Mouse (Mus musculus) spleen, adult 2 months (tissue): Measurements from ENCODE around the gene Gm20388. TPM values are rescaled to one million over a fixed set of nuclear protein-coding genes. Genes with fewer than 3 reads are reported as not detected.

Experiments used
- DNase-seq, 2 experiments: peaks; one replicate each; pipeline versions ENCODE4 v3.0.0 to v3.0.0-alpha.2; 2012 to 2021; ENCODE audit warnings: low spot score in 2 of 2, low read depth in 1 of 2
- H3K27ac ChIP-seq: fragments of 200-500 bp; 2 replicates; pipeline ENCODE4 v1.5.1; 2012; ENCODE audit warnings: low read length, inconsistent platforms; ENCODE audit not compliant: insufficient read depth
- H3K27me3 ChIP-seq: fragments of 200-500 bp; 2 replicates; pipeline ENCODE4 v1.6.1; 2012; ENCODE audit warnings: mild to moderate bottlenecking, moderate library complexity, low read length, inconsistent platforms; ENCODE audit not compliant: control insufficient read depth, insufficient read depth
- H3K36me3 ChIP-seq: fragments of 200-500 bp; 2 replicates; pipeline ENCODE4 v1.6.1; 2012; ENCODE audit warnings: mild to moderate bottlenecking, low read length, inconsistent platforms; ENCODE audit not compliant: control insufficient read depth, insufficient read depth
- H3K4me1 ChIP-seq: fragments of 200-500 bp; 2 replicates; pipeline ENCODE4 v1.6.1; 2011; ENCODE audit warnings: inconsistent platforms; ENCODE audit not compliant: control insufficient read depth, insufficient read depth, insufficient read length
- H3K4me3 ChIP-seq: fragments of 200-500 bp; 2 replicates; pipeline ENCODE4 v1.5.1; 2011; ENCODE audit warnings: mild to moderate bottlenecking, inconsistent platforms; ENCODE audit not compliant: insufficient read depth, insufficient read length; ENCODE audit errors: extremely low read depth
- CTCF ChIP-seq: fragments of 200-500 bp; IDR thresholded peaks from 2 replicates; pipeline ENCODE4 v1.5.1; 2011; ENCODE audit warnings: mild to moderate bottlenecking, inconsistent platforms; ENCODE audit not compliant: insufficient read depth, insufficient read length, insufficient replicate concordance; ENCODE audit errors: extremely low read depth
- POLR2A ChIP-seq: fragments of 200-500 bp; IDR thresholded peaks from 2 replicates; pipeline ENCODE4 v1.6.1; 2011; ENCODE audit warnings: low read depth, low read length, inconsistent platforms
- WGBS: fragments of 180-500 bp; shearing (Covaris S2); methylation state at CpG from one replicate; pipeline ENCODE4 v1.1.7; 2018; 5-methylcytosine and 5-hydroxymethylcytosine counted together
- polyA plus RNA-seq: library from polyadenylated mRNA; depleted of rRNA; stranded (reverse); fragments of >200 nt; gene quantifications from 2 replicates; pipeline ENCODE4 v1.2.3, GENCODE M21; 2012

The Gm20388 gene
- polyA plus RNA-seq, 1 experiment: 26.1 TPM

DNA sequence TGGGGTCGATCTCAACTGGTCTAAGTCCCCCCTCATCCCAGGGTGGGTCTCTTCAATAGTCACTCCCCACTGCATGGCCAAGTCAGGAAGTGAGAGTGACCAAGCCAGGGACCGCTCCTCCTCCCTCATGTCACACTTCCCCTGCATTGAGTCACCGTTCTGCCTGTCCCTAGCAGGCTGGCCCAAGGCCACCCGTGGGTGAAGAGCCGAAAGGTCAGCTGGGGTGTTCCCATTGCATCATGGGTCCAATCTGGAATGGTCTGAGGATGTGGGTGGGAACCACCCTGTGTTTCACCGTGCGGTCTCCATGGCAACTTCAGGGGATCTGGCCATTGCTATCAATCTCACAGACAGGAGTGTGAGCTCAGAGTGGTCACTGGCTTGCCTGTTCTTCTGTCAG, 1338.2 kb downstream of the Gm20388 start:
- no peak for DNase-seq
- Histone ChIP-seq H3K4me1 (no peaks in the 10 kb centered on the region), H3K27me3 (no peaks in the 10 kb centered on the region), H3K36me3 (no peaks in the 10 kb centered on the region), H3K27ac (no peak overlapping the region), H3K4me3 (no peak overlapping the region)
- 57% methylated on average over 7 of the region's 7 CpGs for WGBS
- TF ChIP-seq POLR2A (no peak), CTCF (no peak)

DNA sequence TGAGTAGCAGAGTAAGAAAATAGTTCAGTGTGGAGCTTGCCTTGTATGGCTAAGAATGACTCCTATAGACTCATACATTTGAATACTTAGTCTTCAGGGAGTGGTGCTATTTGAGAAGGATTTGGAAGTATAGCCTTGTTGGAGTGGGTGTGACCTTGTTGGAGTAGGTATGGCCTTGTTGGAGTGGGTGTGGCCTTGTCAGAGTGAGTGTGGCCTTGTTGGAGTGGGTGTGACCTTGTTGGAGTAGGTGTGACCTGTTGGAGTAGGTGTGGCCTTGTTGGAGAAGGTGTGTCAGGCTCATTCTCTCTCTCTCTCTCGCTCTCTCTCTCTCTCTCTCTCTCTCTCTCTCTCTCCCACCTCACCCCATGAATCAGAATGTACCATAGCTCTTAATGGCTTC, 1338.8 kb downstream of the Gm20388 start:
- H3K36me3 ChIP-seq: no peaks in the 10 kb centered on the region
- 60% methylated on average over 1 of the region's 1 CpGs for WGBS

GRCm38 (mm10) chr8:121251089-121251488, 1340.4 kb downstream of the Gm20388 start:
- Histone ChIP-seq H3K27me3 (no peaks in the 10 kb centered on the region), H3K4me3 (no peak overlapping the region), H3K36me3 (no peaks in the 10 kb centered on the region), H3K4me1 (no peaks in the 10 kb centered on the region), H3K27ac (no peak overlapping the region)
- WGBS: 54% methylated on average over 11 of the region's 11 CpGs
- TF ChIP-seq CTCF (no peak), POLR2A (no peak)
- DNase-seq: no peak

More for the DNA sequence above, 1338.8 kb downstream of the Gm20388 start:
- Histone ChIP-seq H3K27ac (no peak overlapping the region), H3K27me3 (no peaks in the 10 kb centered on the region), H3K4me3 (no peak overlapping the region), H3K4me1 (no peaks in the 10 kb centered on the region)
- no peak for TF ChIP-seq POLR2A
- TF ChIP-seq CTCF: no peak
- no peak for DNase-seq

- no peak overlapping the region for H3K4me3 ChIP-seq
- H3K27ac ChIP-seq: no peak overlapping the region
- TF ChIP-seq POLR2A (no peak), CTCF (no peak)
- H3K27me3 ChIP-seq: no peaks in the 10 kb centered on the region
- DNase-seq: no peak
- WGBS: 71% methylated on average over 14 of the region's 14 CpGs
- no peaks in the 10 kb centered on the region for H3K4me1 ChIP-seq
- H3K36me3 ChIP-seq: no peaks in the 10 kb centered on the region
Observed at GRCm38 (mm10) chr8:121255727-121256265, 1345.2 kb downstream of the Gm20388 start.

DNA sequence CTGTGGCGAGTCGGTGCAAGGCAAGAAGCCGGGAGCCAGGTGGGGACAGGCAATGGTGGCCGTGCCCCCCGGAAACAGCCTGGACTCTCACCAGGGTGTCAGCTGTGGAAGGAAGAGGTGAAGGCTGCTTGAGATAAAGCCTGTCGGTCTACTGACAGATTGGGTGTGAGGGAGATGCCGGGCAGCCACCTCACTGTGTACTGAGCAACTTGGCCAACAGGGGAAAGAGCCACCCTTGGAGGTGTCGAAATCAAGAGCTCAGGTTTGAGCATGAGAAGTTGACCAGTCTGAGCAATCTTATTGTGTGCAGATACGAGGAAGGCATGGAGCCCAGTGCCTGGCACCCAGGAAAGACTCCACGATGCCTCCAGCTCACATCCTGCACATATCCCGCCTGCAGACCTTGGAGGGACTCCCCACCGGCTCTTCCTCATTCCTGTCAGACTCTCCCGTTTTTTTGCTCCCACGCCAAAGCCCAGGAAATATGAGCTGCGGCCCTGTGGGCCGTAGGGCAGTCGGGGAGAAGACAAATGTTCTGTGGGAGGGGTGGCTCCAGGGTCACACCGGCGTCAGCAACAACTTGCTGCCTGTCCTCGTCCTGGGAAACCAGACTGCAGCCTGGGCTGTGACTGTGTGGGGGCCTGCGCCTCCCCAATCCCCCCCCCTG, 1347.6 kb downstream of the Gm20388 start:
- Histone ChIP-seq H3K27me3 (no peaks in the 10 kb centered on the region), H3K36me3 (no peaks in the 10 kb centered on the region), H3K27ac (no peak overlapping the region), H3K4me1 (no peaks in the 10 kb centered on the region), H3K4me3 (no peak overlapping the region)
- DNase-seq: no peak
- TF ChIP-seq POLR2A (no peak), CTCF (no peak)
- WGBS: 36% methylated on average over 21 of the region's 21 CpGs

DNA sequence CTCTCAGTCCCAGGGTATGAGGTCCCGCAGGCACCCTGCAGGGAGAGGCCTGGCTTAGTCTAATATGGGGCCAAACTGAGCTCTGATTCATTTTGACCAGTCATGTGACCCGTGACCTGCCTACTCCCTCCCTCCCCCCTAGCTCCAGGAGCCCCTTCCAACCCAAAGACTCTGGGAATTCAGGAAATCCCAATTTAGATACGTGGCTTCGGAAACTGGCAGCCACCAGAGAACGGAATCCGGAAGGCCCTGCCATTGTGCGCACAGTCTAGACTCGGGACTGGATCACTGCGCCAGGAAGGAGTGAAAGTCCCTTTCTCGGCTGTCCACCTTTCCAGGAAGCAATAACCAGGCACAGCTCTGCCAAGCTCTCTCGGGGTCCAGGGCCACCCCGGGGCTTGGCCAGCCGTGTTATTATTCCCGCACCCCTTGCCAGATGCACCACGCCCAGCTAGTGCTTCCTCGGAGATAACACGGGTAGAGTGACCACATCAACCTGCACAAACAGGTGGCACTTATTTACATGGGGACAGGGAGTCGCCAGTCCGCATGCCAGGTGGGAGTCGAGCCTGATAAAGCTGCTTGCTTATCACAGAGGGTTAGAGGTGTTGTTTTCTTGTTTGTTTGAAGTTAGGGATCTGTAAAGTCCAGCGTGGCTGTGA, 1352.2 kb downstream of the Gm20388 start:
- WGBS: 29% methylated on average over 21 of the region's 21 CpGs
- DNase-seq: no peak
- H3K4me1 ChIP-seq: no peaks in the 10 kb centered on the region
- no peak overlapping the region for H3K4me3 ChIP-seq
- H3K36me3 ChIP-seq: no peaks in the 10 kb centered on the region
- no peak overlapping the region for H3K27ac ChIP-seq
- no peaks in the 10 kb centered on the region for H3K27me3 ChIP-seq
- TF ChIP-seq POLR2A (no peak), CTCF (no peak)

DNA sequence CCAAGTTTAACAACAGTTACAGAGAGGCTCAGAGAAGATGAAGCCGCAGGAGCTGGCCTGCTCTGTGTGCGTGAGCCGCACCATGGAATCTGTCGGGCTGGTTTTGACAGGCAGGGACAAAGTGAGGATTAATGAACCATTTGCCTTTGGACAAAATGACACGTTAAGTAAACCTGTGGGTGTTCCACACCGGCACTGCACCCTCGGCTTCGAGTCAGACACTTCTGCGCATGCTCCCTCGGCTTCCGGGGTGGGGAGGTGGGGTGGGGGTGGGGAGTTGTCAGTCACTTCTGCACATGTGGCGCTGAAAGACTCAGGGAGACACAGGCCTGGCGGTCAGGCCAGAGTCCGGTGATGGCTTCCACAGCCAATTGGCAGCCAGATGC, 1352.7 kb downstream of the Gm20388 start:
- TF ChIP-seq POLR2A (no peak), CTCF (no peak)
- Histone ChIP-seq H3K4me1 (no peaks in the 10 kb centered on the region), H3K27ac (no peak overlapping the region), H3K4me3 (no peak overlapping the region), H3K27me3 (no peaks in the 10 kb centered on the region), H3K36me3 (no peaks in the 10 kb centered on the region)
- WGBS: 63% methylated on average over 14 of the region's 14 CpGs
- no peak for DNase-seq
